Mouse (Mus musculus) left cerebral cortex, postnatal 10 days (tissue): ENCODE measurements at regions not wholly inside any gene's neighbourhood (a gene's known extent, or its start where the extent isn't known, plus 50 kb on each side); places are given as distances from the start of the nearest gene placed in this dataset.
"Not testable (repeated sequence)": the region's sequence is repeated elsewhere in the genome, so short reads cannot be mapped to it uniquely, and the experiment has no call there.

Experiments
- DNase-seq, 2 experiments: peaks; one replicate each; pipeline ENCODE4 v3.0.0; 2021 to 2022; ENCODE audit warnings: low spot score in 2 of 2, mixed read lengths in 1 of 2; ENCODE audit errors: extremely low spot score in 1 of 2
- intact Hi-C: fragments of 180-260 bp; cut with DNase I; formaldehyde crosslinking; loops from one replicate; pipeline ENCODE4 v1.15.1; 2025

DNA sequence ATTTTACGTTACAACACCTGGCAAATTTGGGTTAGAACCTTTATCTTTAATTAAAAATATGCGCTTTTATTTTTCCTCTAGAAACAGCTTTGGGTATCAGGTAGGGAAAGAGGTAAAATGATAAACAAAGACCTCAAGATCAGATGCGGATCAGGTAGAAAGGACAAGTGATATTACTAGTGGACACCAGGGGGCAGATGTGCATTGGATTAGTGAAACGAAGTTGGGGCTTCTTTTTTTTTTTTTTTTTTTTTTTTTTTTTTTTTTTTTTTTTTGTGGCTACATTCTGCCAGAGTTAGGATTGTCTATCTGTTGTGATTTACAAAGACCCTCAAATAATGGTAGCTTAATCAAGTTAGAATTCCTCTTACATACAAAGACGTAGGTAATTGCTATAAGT, 153.8 kb downstream of the Cd109 start:
- DNase-seq, result peak; percentile 27 to 35
- intact Hi-C loops, result no loop called here

DNA sequence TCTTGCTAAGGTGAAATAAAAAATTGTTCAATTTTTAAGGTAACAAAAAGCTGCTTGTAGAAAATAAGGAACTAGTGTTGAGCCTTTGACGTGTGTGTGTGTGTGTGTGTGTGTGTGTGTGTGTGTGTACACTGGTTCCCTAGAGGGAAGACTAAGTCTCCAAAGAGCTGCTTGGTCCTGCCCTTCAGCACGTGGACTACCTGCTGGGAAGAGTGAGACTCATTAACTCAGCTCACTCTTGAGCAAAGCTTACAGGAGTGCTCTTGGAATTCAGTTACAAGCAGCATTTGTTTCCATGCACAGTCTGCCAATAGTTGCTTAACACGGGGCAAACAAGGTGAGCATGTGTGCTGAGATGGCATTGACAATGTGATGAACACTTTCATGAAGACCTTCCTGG, 158.6 kb downstream of the Cd109 start:
- intact Hi-C loops, result loop anchor here (2.0 kb wide), 1 partner anchor 947 kb away; no protein-coding TSS in a partner anchor
- DNase-seq, result no peak

DNA sequence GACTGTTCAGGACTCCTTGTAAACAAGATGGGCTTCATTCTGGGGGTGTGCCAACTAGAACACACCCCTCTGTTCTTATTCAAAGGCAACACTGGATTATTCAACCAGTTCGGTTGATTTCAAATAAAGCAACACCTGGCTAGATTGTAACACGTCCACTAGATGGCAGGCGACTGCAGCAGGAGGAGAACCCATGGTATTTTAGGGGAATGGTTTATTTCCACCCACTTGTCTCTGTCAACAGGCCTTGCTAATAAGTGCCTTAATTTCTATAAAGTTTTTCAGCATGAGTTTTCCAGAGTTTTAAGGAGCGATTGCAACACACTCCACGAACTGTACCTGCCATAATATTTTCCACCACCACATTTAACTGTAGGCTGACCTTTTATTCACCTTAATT, 160.1 kb downstream of the Cd109 start:
- intact Hi-C loops, result loop anchor here (2.0 kb wide), 1 partner anchor 945 kb away; no protein-coding TSS in a partner anchor
- peak; percentile 23 to 42 for DNase-seq

DNA sequence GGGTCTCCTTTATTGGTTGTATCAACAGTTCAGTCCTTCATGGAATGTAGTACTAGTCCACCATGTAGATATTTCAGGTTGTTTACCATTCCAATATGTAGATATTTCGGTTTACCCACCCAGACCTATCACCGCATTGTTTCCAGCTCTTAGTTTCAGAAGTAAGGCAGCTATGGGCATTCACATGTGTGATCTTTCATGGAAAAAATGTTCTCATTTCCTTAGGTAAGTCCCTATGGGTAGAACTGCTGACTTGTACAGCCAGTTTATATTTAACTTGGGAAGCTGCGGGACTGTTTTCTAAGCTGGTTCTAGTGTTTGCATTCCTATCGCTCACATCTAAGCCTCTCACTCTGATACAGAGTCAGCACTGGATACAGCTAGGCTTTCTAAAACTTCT, 165.2 kb downstream of the Cd109 start:
- DNase-seq, result no peak
- intact Hi-C loops, result no loop called here

DNA sequence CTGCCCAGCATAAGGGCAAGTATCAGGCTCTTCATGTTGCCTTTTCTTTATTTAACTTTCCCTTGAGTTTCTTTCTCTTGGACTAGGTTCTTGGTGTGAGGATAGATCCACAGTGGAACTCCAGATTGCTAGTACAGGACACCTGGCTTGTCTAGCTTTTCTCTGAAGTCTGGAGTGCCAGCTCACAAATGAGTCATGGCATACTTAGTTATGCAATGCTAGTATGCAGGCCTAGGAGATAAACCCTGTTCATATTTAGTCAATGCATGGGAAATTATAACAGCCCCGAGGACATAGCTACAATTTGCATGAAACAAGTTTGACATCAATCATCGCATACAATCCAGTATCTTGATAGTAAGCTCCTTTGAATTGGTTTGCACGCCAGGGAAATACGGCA, 167.0 kb downstream of the Cd109 start:
- intact Hi-C loops, result no loop called here
- no peak for DNase-seq

DNA sequence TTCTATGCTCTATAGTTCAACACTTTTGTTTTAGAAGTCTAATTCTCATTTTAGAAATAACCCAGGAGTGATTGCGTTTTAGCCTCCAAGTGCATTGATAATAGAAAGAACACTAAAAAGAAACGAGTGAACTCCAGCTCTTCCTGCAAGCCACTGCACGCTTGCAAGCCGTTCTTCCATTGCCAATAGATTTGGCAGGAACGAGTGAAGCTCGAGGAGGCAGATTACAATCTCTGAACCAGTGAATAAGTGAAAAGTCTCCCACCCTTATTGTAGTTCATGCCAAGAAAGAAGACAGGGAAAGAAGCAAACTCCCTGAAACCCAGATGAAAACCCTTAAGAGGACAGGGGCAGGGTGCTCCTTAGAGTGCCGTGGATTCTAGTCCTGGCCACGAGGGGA, 167.5 kb downstream of the Cd109 start:
- DNase-seq, result no peak
- intact Hi-C loops, result no loop called here

DNA sequence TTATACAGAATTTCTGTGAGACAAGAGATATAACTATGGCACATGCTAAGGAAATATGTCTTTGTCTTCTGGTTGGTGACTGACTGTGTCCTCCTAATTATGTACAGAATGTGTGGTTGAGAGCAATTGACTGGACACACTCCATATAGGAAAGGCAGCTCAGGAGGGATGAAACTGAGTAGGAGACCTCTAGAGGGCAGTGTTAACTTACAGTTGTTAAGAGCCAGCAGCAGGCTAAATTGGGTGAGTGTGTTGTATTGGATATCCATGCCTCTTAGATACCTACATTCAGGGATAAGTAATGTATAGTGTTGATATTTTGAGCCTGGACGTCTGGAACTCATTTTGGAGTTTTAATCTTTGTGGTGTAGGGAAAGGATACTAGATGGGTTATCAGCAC, 172.5 kb downstream of the Cd109 start:
- intact Hi-C loops, result loop anchor here (5.0 kb wide), 2 partner anchors 319 to 929 kb away; partner anchors contain the start of gene Col12a1

DNA sequence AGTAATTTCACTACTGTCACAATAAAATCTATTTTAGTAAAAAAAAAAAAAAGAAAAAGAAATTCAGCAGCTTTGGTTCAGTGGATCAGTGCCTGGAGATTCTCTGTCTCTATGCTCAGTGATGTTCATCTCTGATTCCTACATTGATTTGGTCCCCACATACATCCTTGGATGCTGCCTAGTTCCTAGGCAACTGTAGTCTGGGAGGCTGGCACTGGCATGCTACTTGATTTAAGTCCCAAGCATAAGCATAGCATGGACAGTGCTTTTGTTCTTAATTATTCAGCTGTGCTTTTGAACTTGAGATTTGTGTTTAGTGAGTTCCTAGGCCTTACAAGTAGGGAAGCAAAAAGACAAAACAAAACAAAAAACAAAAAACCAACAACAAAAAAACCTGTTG, 174.4 kb downstream of the Cd109 start:
- peak in 1 of 2 experiments; percentile 11 for DNase-seq

More for the DNA sequence above, 172.5 kb downstream of the Cd109 start:
- DNase-seq, result peak; percentile 18 to 54

DNA sequence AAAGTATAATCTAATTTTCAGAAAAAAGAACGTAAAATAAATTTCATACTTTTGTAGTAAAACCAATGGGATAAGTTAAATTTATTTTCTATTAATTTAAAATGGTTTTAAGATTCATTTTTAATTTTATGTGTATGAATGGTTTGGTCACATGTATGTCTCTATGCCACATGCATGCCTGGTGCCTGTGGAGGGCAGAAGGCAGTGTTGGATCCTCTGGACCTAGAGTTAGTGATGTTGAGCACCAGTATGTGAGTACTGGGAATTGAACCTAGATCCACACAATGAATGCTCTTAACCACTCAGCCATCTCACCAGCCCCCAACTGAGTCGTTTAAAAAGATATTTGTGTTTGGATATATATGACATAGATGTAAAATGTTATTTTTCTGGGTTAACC, 174.8 kb downstream of the Cd109 start:
- intact Hi-C loops, result no loop called here
- DNase-seq, result no peak

More for the DNA sequence above, 174.4 kb downstream of the Cd109 start:
- intact Hi-C loops, result loop anchor here (5.0 kb wide), 2 partner anchors 318 to 928 kb away; partner anchors contain the start of gene Col12a1

DNA sequence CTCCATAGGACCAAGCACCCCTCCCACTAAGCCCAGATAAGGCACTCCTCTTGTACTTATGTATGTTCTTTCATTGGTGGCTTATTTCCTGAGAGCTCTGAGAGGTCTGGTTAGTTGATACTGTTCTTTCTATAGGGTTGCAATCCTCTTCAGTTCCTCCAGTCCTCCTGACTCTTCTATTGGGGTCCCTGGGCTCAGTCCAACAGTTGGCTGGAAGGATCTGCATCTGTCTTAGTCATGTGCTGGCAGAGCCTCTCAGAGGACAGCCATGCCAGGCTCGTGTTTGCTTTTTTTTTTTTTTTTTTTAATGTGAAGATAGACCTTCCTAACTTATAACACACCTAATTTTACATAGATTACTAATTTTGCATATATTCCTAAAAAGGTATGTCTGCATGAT, 180.5 kb downstream of the Cd109 start:
- DNase-seq, result no peak
- intact Hi-C loops, result no loop called here

DNA sequence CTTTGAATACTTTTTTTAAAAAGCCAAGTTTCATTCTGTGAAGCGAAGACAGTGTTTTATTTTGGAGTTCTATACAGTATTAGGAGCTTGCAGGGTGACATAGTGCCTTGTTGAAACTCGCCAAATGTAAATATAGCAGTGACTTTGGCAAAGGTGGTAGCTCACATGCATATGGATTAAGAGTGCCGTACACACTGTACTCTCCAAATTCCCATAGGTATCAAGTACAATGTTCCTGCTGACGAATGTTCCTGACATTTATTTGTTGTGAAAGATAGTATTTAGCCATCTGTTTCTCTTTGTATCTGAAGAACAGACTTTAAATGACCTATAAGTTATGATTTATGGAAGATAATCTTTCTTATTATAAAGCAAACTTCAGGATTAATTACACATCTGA, 201.9 kb downstream of the Cd109 start:
- DNase-seq, result no peak
- intact Hi-C loops, result no loop called here

DNA sequence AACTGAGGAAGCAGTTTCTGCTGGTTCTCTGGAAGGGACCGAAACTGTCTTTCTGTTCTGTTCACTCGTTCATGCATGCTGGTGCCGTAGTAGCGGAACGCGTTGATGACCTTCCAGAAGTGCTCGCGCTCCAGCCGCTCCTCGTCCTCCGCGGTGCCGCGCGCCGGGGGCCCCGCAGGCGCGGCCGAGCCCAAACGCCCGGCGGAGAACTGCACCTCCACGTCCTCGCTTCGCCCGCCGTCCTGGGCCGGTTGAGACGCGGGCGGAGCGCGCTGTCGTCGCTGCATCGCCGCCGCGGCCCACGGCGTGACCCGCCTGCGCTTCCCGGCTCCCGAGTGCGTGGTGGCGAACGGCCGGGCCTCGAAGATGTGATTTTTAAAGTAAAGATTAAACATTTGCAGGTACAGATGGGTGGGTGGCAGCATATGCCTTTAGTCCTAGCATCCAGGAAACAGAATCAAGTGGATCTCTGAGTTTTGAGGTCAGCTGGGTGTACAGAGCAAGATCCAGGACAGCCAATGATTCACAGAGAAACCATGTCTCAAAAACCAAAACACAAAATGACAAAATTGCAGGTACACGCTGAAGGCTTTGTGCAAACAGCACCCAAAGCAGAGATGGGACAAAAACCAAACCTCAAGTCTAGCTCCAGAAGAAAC, 206.3 kb downstream of the Cd109 start:
- intact Hi-C loops, result not testable (repeated sequence)
- DNase-seq, result peak in 1 of 2 experiments; percentile 22

DNA sequence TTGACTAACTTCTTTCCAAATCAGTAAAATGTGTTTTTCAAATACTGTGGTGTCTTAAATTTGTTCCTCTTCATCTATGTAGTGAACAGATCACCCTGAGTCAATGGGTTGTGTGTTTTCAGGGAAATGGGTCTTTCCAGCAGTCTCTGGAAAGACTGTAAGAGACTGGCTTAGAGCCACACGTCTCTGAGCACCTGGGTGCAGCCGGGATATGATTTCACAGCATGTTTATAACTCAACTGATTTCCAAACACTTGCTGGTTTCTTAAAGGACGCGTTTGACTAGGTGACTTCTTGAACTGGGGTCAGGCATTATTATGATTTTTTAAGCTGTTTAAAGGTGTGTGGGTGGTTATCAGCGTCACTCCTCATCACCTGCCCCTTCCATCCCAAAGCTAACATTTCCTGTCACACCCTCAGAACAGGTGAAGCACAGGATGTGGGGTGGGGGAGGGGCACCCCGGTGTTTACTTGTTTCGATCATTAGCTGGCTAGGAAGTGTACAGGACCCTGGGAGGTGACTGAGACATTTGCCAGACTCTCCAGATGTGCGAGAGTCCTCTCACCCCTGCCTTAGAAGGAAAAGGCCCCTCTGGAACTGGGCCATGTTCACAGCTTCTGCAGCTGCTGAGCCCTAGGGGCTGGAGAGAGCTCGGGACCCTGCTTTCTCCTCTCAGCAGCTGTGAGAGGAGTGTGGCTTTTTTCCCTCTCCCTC, 229.8 kb downstream of the Cd109 start:
- intact Hi-C loops, result no loop called here
- peak in 1 of 2 experiments; percentile 58 for DNase-seq

DNA sequence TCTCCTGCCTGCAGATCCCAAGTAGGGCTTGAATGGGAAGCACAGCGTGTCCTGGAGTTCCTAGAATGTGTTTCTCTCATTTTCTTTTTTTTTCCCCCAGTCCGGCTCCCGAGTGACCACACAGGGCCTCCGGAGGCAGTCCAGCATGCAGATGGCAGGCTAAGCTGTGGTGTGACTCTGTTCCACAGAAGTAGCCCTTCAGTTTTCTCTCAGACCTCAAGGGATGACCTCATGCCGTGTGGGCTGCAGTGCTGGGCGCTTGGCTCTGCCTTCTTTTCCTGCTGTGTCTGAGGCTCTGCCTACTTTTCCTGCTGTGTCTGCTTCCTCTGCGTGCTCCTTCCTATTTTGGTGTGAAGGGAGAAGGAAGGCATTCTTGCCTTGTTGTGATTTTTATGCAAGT, 230.8 kb downstream of the Cd109 start:
- intact Hi-C loops, result no loop called here
- DNase-seq, result peak in 1 of 2 experiments; percentile 29

DNA sequence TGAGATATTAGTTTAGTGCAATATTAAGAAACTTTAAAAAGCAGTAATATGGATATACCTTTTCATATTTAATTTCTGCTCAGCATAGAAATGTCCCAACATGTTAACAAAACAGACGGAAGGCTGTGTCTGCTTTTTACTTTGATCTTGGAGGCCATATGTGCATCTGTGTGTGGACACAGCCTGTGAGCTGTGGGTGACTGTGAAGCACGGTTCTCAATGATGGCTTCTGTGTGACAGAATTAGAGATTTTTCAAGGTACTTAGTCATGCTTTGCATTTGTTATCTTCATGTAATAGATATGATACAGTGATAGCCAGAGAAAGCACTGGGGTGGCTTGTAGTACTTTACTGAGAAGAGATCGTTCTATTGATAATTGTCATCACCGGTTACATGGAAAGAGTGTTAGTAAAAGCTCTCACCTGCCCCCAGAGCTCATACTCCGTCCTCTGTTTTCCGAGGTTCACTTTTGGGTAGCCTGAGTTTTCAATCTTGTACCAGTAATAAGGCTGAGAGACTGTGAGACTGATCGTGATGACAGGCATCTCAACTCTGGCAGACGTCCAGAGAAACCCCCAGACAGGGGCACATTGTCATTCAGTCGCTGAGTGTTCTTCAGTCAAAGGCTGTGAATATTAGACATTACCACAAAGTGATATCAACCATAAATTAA, 232.7 kb downstream of the Cd109 start:
- DNase-seq, result no peak
- intact Hi-C loops, result no loop called here

DNA sequence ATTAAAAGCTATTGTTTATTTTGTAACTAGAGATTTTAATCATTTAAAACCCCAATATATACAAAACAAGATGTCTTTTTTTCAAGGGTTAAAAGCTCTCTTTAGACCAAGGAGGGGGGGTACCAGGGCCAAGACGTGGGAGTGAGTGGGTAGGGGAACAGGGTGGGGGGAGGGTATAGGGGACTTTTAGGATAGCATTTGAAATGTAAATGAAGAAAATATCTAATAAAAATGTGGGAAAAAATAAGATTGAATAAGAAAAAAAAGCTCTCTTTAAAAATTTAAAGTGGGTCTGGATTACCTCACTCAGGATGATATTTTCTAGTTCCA, 233.2 kb downstream of the Cd109 start:
- intact Hi-C loops, DNase-seq: not testable (repeated sequence)

DNA sequence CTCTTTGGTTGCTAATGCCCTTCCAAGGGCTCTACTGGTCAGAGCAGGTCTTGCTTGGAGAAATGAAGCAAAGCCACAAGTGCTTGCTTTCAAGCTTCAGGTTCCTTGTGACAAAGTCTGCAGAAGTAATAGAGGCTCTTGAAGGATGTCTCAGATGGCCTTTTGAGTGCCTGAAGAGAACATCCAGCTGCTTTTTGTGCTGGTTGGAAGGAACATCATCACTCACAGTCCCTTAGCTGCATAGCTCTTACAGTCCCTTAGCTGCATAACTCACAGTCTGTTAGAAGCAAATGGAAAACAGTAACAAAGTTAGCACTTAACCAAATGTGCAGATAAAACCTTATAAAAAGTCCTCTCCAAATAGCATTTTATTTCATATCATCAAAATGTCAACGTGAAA, 241.6 kb downstream of the Cd109 start:
- intact Hi-C loops, result no loop called here
- DNase-seq, result no peak

DNA sequence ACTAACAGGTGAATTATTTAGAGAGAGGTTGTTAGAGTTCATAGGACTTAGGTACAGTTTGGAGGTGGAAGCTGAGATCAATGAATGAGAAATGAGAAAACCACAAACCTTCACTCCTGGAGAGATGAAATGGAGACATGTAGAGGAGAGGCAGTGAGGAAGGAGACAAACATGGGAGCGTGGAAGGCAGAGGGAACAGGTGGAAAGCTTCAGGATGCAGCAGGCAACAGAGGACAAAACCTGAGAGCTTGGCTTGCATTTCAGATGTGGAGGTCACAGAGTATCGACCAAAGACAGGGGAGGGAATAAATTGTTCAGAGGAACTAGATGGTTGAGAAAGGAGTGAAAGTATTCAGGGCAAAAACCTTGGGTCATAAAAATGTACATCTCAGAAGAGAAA, 244.6 kb downstream of the Cd109 start:
- intact Hi-C loops, result no loop called here

DNA sequence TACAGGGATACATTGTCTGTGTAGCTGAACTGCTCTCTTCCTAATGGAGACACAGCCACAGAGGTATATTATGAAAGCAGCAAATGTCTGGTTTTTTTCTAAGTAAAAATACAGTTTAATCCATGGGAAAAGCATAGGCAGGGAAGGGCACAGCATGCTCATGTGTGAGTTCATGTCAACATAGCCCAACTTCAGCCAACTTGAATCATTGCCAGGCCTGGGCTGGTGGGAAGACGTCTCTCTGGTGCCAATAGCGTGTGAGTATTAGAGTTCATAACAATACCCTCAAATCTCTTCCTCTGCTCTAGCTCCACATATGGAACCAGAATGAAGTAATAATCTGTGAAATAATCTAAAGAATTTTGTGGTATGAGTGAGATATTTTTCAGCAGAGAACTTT, 257.2 kb downstream of the Cd109 start:
- DNase-seq, result peak in 1 of 2 experiments; percentile 20
- intact Hi-C loops, result no loop called here

More for the DNA sequence above, 244.6 kb downstream of the Cd109 start:
- DNase-seq, result no peak
